Mouse (Mus musculus) kidney, embryonic 14.5 days (tissue): Measurements from ENCODE around the gene Gm10065. TPM values are rescaled to one million over a fixed set of nuclear protein-coding genes. Genes with fewer than 3 reads are reported as not detected.
"Not testable (repeated sequence)": the region's sequence is repeated elsewhere in the genome, so short reads cannot be mapped to it uniquely, and the experiment has no call there.

Experiments used
- ATAC-seq: fragments of 200-750 bp; cut with Nextera tagmentation; 2 replicates; pipeline ENCODE4 v1.8.0; 2017; ENCODE audit warnings: moderate number of reproducible peaks, mild to moderate bottlenecking, moderate TSS enrichment, moderate library complexity; ENCODE audit not compliant: low FRiP score, low TSS enrichment
- H3K27ac ChIP-seq: fragments of 300-500 bp; sonication (generic); 2 replicates; pipeline ENCODE4 v1.5.1; 2014; ENCODE audit warnings: low read depth, mild to moderate bottlenecking, low read length, moderate library complexity, mixed read lengths
- H3K27me3 ChIP-seq: fragments of 300-500 bp; sonication (generic); 2 replicates; pipeline ENCODE4 v1.6.1; 2014; ENCODE audit warnings: mild to moderate bottlenecking, low read length; ENCODE audit not compliant: control insufficient read depth, insufficient read depth
- H3K36me3 ChIP-seq: fragments of 300-500 bp; sonication (generic); 2 replicates; pipeline ENCODE4 v1.6.1; 2014; ENCODE audit warnings: low read length, mixed read lengths; ENCODE audit not compliant: control insufficient read depth, insufficient read depth
- H3K4me1 ChIP-seq: fragments of 300-500 bp; sonication (generic); 2 replicates; pipeline ENCODE4 v1.6.1; 2014; ENCODE audit warnings: low read length, mixed read lengths; ENCODE audit not compliant: control insufficient read depth, insufficient read depth
- H3K4me2 ChIP-seq: fragments of 300-500 bp; sonication (generic); replicated peaks from 2 replicates; pipeline ENCODE4 v1.6.1; 2014; ENCODE audit warnings: low read depth, mild to moderate bottlenecking, low read length
- H3K4me3 ChIP-seq: fragments of 300-500 bp; sonication (generic); 2 replicates; pipeline ENCODE4 v1.5.1; 2014; ENCODE audit warnings: mild to moderate bottlenecking, low read length
- H3K9ac ChIP-seq: fragments of 300-500 bp; sonication (generic); 2 replicates; pipeline ENCODE4 v1.6.1; 2014; ENCODE audit warnings: low read depth, mild to moderate bottlenecking, low read length, moderate library complexity
- H3K9me3 ChIP-seq: fragments of 300-500 bp; sonication (generic); 2 replicates; pipeline ENCODE4 v1.6.1; 2016; ENCODE audit warnings: low read length; ENCODE audit not compliant: control insufficient read depth
- WGBS: fragments of 180-500 bp; shearing (Covaris S2); extraction: QIAGEN DNeasy Blood & Tissue Kit; methylation state at CpG from one replicate; pipeline ENCODE4 v1.1.7; 2014; 5-methylcytosine and 5-hydroxymethylcytosine counted together
- polyA plus RNA-seq: library from polyadenylated mRNA; unstranded; fragments of >200 nt; fragmentation: Nextera tagmentation; extraction: Ambion mirVana; gene quantifications from 2 replicates; pipeline ENCODE4 v1.2.1, GENCODE M21; 2014

Gm10065 gene
- polyA plus RNA-seq: not detected in 2 replicates

DNA sequence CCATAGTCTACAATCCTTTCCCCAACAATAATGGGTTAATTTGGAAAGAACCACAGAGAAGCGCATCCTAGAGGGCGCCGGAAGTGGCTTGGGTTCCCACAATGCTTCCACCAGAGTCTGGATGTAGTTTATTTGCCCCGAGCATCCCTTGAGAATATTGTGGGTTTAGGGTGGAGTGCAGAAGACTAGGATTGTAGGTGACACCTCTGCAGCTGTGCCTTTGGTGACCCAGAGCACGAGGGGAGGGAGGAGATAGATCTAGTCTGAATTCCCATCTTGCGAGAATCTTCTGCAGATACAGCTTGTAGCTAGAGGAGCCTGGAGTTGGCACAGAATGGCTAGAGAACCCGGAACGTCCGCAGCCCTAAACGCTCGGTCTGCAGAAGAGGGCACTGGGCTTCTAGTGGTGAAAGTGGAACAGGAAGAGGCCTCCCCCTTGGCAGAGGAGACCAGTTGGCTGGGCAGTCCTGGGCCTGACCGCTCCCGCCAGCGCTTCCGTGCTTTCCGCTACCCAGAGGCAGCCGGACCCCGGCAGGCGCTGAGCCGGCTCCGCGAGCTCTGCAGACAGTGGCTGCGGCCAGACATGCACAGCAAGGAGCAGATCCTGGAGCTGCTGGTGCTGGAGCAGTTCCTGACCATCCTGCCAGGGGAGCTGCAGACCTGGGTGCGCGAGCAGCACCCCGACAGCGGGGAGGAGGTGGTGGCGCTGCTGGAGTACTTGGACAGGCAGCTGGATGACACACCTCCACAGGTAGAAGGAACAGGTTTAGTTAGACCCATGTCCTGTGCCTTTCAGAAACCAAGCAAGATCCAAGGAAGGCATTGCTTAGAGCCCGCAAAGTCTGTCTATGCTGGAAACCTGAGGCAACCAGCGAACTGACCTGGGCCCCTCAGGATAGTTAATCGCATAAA is at the start of gene Gm10065, which contains the start of gene Zkscan4:
Gene Gm10065 (minus strand): TSS at position 683 of the 912 bp plus-strand sequence.
Gene Zkscan4 (plus strand): TSS at position 149 of the 912 bp plus-strand sequence.
- H3K27me3 ChIP-seq, H3K27ac ChIP-seq, H3K36me3 ChIP-seq, H3K4me1 ChIP-seq, H3K9me3 ChIP-seq: not testable (repeated sequence)
- Histone ChIP-seq H3K4me2 (peak within 1 kb of the TSS; percentile 72), H3K4me3 (peak within 1 kb of the TSS; percentile 65), H3K9ac (peak within 1 kb of the TSS; percentile 57)
- 3% methylated on average over 27 of the region's 31 CpGs for WGBS
- ATAC-seq: peak; percentile 91

DNA sequence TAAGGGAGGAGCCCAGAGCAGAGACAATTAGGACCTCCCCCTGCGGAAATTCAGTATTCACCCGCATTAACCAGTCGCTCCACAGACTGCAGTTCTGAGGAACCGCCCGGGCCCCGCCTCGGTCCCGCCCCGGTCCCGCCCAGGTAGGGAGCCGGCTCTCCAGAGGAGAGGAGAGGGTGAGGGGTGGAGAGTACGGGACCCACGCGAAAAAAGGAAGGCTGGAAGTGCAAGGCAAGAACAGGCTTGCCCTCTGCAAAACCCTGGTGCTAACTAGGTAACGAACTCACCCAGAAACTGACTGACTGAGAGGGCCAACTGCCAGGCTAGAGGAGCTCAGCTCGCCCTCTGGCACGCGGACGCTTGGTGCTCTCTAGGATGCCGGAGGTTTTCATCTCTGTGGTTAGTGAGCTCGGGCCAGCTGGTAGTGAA is 27.0 kb upstream of the Gm10065 start:
- Histone ChIP-seq H3K9ac (peak overlapping the region; percentile 53), H3K4me1 (no peaks in the 10 kb centered on the region), H3K27ac (peak overlapping the region; percentile 10; the same call in 1 of the 2 replicates), H3K9me3 (no peaks in the 10 kb centered on the region), H3K36me3 (no peaks in the 10 kb centered on the region), H3K27me3 (no peaks in the 10 kb centered on the region), H3K4me3 (peak overlapping the region; percentile 58), H3K4me2 (peak overlapping the region; percentile 51)
- under 1% methylated on average over 21 of the region's 21 CpGs for WGBS
- ATAC-seq: peak; percentile 100

DNA sequence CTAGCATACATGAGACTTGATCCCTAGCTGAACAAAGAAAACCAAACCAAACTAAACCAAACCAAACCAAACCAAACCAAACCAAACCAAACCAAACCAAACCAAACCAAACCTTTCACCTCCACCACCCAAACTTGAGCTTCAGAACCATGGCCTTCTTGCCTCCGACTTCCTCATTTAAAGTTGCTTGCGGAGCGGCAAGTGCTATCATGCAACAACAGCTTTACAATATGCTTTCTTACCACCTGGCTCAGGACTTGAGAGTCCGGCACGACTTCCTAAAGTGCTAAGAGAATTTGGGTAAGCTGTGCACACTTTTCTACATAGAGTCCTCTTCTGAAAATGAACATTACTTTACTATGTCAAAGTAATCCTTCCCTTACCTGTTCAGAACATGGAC is 23.1 kb upstream of the Gm10065 start:
- no peaks in the 10 kb centered on the region for H3K9me3 ChIP-seq
- no peaks in the 10 kb centered on the region for H3K4me1 ChIP-seq
- no peak overlapping the region for H3K4me2 ChIP-seq
- ATAC-seq: no peak
- 81% methylated on average over 5 of the region's 5 CpGs for WGBS
- H3K9ac ChIP-seq: no peak overlapping the region
- H3K4me3 ChIP-seq: no peak overlapping the region
- H3K27me3 ChIP-seq: no peaks in the 10 kb centered on the region
- no peaks in the 10 kb centered on the region for H3K36me3 ChIP-seq
- H3K27ac ChIP-seq: no peak overlapping the region

DNA sequence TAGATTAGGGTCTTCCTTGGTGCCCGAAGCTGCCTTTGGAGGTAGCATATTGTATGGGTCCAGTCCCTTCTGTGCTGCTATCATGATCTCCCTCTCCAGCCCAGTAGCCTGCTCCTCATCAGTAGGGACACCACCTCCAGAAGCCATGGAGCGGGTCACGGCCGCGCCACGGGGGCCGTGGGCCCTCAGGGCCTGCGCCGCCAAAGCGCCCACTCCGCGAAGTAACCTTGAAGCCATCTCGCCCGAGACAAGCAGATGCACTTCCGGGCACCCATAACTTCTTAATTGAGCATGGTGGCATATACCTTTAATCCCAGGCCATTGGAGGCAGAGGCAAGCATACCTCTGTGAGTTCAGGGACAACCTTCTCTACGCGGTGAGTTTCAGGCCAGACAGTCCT is 21.9 kb upstream of the Gm10065 start, which contains the start of gene Gm11273:
Gene Gm11273 (minus strand): TSS at position 237 of the 400 bp plus-strand sequence.
- H3K36me3 ChIP-seq, H3K27ac ChIP-seq, H3K4me2 ChIP-seq, H3K9me3 ChIP-seq, H3K9ac ChIP-seq, H3K4me3 ChIP-seq, H3K4me1 ChIP-seq, H3K27me3 ChIP-seq, ATAC-seq: not testable (repeated sequence)
- 97% methylated on average over 17 of the region's 17 CpGs for WGBS

DNA sequence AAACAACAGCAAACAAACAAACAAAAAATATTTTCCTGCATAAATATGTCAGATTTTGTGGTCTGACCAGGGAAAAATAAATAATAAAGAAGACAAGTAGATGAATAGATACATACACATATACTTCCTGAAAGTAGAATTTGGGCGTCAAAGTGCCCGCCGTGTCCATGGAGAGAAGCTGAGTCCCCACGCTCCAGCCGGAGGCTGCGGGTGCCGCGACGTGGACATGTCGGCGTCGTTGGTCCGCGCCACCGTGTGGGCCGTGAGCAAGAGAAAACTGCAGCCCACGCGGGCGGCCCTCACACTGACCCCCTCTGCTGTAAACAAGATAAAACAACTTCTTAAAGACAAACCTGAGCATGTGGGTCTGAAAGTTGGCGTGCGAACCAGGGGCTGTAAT is 15.8 kb upstream of the Gm10065 start, which contains the start of gene AK157302:
Gene AK157302 (plus strand): TSS at position 144 of the 400 bp plus-strand sequence.
- no peak for ATAC-seq
- Histone ChIP-seq H3K4me2 (no peak within 1 kb of the TSS), H3K9me3 (no peaks in the 10 kb centered on the region), H3K4me3 (no peak within 1 kb of the TSS), H3K27me3 (no peaks in the 10 kb centered on the region), H3K9ac (no peak within 1 kb of the TSS), H3K36me3 (no peaks in the 10 kb centered on the region), H3K27ac (no peak within 1 kb of the TSS), H3K4me1 (no peaks in the 10 kb centered on the region)
- 89% methylated on average over 21 of the region's 21 CpGs for WGBS

DNA sequence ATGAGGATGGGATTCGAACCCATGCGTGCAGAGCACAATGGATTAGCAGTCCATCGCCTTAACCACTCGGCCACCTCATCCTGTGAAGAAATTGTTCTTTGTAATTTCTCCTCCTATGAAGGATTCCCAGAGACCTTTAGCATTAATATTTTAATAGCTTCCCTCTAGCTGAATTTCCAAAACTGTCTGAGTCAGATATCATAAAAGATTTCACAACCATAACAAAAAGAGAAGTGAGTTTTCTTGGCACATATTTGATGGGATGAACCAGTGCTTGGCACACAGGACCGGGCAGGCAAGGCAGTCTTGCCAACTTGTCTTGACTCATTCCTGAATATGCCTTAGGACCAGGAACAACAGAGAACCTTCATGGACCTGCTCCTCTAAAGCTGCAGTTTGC is 13.6 kb upstream of the Gm10065 start:
- Histone ChIP-seq H3K27ac (no peak overlapping the region), H3K4me2 (no peak overlapping the region), H3K9me3 (no peaks in the 10 kb centered on the region), H3K9ac (no peak overlapping the region), H3K27me3 (no peaks in the 10 kb centered on the region), H3K36me3 (no peaks in the 10 kb centered on the region), H3K4me3 (no peak overlapping the region), H3K4me1 (no peaks in the 10 kb centered on the region)
- WGBS: 95% methylated on average over 5 of the region's 5 CpGs
- no peak for ATAC-seq

DNA sequence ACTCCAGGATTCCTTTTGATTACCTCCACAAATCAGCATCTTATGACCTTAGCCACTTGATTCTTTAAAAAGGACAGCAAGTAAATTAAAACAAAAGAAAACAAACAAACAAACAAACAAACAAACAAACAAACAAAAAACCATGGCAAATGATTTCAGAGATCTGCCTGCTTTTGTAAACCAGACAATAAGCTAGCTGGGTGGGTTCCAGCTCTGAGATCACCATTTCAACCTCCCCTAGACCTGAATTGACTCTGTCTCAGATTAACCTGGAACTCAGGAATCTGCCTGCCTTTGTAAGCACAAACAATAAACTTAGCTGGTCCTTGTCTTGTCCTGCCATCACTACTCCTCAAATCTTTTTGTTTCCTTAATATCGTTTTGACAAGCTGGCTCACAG is 7.6 kb upstream of the Gm10065 start:
- H3K4me3 ChIP-seq: no peak overlapping the region
- no peaks in the 10 kb centered on the region for H3K4me1 ChIP-seq
- H3K27ac ChIP-seq: no peak overlapping the region
- no peak for ATAC-seq
- no peak overlapping the region for H3K4me2 ChIP-seq
- no peak overlapping the region for H3K9ac ChIP-seq
- H3K9me3 ChIP-seq: no peaks in the 10 kb centered on the region
- WGBS: 86% methylated on average over 1 of the region's 1 CpGs
- no peaks in the 10 kb centered on the region for H3K27me3 ChIP-seq
- H3K36me3 ChIP-seq: no peaks in the 10 kb centered on the region

DNA sequence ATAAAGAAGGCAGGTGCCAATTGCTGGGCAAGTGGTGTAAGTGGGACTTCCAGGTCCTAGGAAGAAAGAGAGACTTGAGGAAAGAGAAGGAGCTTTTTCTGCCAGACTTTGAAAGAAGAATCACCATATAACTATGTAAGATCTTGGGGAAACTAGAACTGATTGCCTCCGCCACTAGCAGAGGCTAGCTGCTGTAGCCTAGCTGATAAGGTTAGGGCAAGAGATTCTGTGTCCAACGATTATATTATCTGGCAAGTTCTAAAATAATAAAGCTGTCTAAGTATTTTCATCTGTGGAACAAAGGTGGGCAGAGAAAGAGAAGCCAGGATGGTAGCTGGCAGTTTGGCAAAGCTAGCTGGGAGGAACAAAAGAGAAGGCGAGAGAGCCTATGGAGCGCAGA is 6.8 kb downstream of the Gm10065 start:
- Histone ChIP-seq H3K36me3 (no peaks in the 10 kb centered on the region), H3K4me2 (no peak overlapping the region), H3K27me3 (peaks cover 4% of the 10 kb centered on the region; the same call in 1 of the 2 replicates), H3K27ac (no peak overlapping the region), H3K9ac (no peak overlapping the region), H3K9me3 (no peaks in the 10 kb centered on the region; the same call in 1 of the 2 replicates), H3K4me1 (no peaks in the 10 kb centered on the region), H3K4me3 (no peak overlapping the region)
- WGBS: 36% methylated on average over 4 of the region's 4 CpGs
- no peak for ATAC-seq

DNA sequence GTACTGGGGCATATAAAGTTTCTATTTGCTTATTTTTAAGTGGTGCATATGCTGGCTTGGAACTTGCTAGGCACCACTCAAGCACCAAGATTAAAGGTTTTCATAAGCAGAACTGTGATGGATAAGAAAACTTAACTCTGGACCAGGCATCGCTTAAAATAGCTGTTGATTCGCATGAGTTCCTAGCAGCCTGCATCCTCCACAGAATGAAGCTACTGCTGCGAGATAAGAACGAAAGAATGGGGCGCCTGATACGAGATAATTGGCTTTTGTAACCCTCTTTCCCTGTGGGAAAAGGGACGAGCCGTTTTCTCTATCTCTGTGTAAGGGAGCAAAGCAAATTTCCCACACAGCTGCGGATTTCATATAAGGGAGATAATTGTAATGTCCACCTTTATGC is 10.1 kb downstream of the Gm10065 start:
- no peaks in the 10 kb centered on the region for H3K4me1 ChIP-seq
- H3K9me3 ChIP-seq: no peaks in the 10 kb centered on the region; the same call in 1 of the 2 replicates
- no peak for ATAC-seq
- H3K4me2 ChIP-seq: peak overlapping the region; percentile 76; the same call in 1 of the 2 replicates
- H3K27ac ChIP-seq: no peak overlapping the region
- peaks cover 4% of the 10 kb centered on the region; the same call in 1 of the 2 replicates for H3K27me3 ChIP-seq
- no peaks in the 10 kb centered on the region for H3K36me3 ChIP-seq
- 43% methylated on average over 9 of the region's 9 CpGs for WGBS
- no peak overlapping the region; the same call in 1 of the 2 replicates for H3K4me3 ChIP-seq
- H3K9ac ChIP-seq: no peak overlapping the region
